In genomic region chr14:25861771-25862530, GRCm38 (mm10) we compare ENCODE assay signal across 16 mouse cellular contexts. TPM values are rescaled to one million over a fixed set of nuclear protein-coding genes. Genes with fewer than 3 reads are reported as not detected.
DNase-seq lines count a peak whose midpoint lies in the region; TF ChIP-seq lines count a peak whose summit lies in the region.
"Had no signal": no experiment of that assay in that cellular context is flagged by ENCODE, and none has a peak within 500 bp of the region (broad histone marks: within the 10 kb centered on the region; RNA-seq: fewer than 3 reads in every experiment).

No protein-coding gene starts in this region.

- intact Hi-C loops in gastrocnemius, adult 2 months (cut with DNase I), result no loop called here
- intact Hi-C loops in heart, postnatal 36 days (cut with DNase I), result no loop called here

- peak overlapping the region; percentile 58 for H3K27ac ChIP-seq in gastrocnemius, adult 2 months
- peak overlapping the region; percentile 77 for H3K27ac ChIP-seq in bone marrow, adult 2 months (ENCODE audit: control insufficient read depth, insufficient read depth, low read depth, low read length, poor library complexity)
- H3K27ac ChIP-seq: embryonic facial prominence, embryonic 10.5 days; forebrain, embryonic 13.5 days; stomach, embryonic 15.5 days had no signal

- 26% methylated on average over 13 of the region's 13 CpGs for WGBS in bone marrow, adult 2 months

- peaks cover 9% of the 10 kb centered on the region for H3K4me1 ChIP-seq in bone marrow, adult 2 months (ENCODE audit: control insufficient read depth, insufficient read depth, low read length)
- H3K4me1 ChIP-seq: forebrain, embryonic 13.5 days had no signal

- TF ChIP-seq CTCF in gastrocnemius, adult 2 months (IDR thresholded peaks at IDR 0.05), result no peak
- TF ChIP-seq CTCF in bone marrow, adult 2 months (IDR thresholded peaks at IDR 0.05; ENCODE audit: control insufficient read depth, insufficient read depth, low read length), result no peak

- TF ChIP-seq POLR2A in bone marrow, adult 2 months (IDR thresholded peaks at IDR 0.05; ENCODE audit: borderline replicate concordance, control insufficient read depth, low read depth, low read length), result no peak

- no peak overlapping the region for H3K4me3 ChIP-seq in gastrocnemius, adult 2 months
- no peak overlapping the region for H3K4me3 ChIP-seq in bone marrow, adult 2 months (replicated peaks; ENCODE audit: control insufficient read depth, low read depth, low read length)
- H3K4me3 ChIP-seq: embryonic facial prominence, embryonic 10.5 days; forebrain, embryonic 13.5 days; stomach, embryonic 15.5 days had no signal

- DNase-seq in gastrocnemius, adult 2 months, result no peak
- DNase-seq in gastrocnemius, postnatal 25 days, result no peak
- DNase-seq in liver, result peak; percentile 28
- DNase-seq in monocyte, adult 2 months (ENCODE audit: low read depth in 1 of 2, low spot score in 2 of 2), result peak; percentile 56 to 64
- DNase-seq in thymus, postnatal 4 days, result no peak
- DNase-seq in adrenal gland, postnatal 14 days, result no peak
- DNase-seq in heart, postnatal 36 days, result no peak
- DNase-seq: B cell, adult 2 months; heart, adult 11 months; heart, postnatal 14 days had no signal

RNA-seq across cellular contexts. Expression of gene Anxa11, which starts 20.0 kb away (rescaled TPM):
- total RNA-seq in gastrocnemius, adult 2 months (2021), result 10 to 100 TPM; 97.4 to 99.1 TPM
- 10 to 100 TPM; 79.2 to 96.7 TPM for total RNA-seq in gastrocnemius, postnatal 25 days (2021)
- polyA plus RNA-seq in bone marrow, adult 2 months (2011; ENCODE audit: insufficient read depth, insufficient read length, low replicate concordance, missing spikeins), result 19.9 and 43.0 TPM in 2 replicates
- 51.1 and 59.2 TPM in 2 replicates for total RNA-seq in adrenal gland, postnatal 14 days (2021)
- total RNA-seq in heart, postnatal 36 days (2021), result 10 to 100 TPM; 81.8 to 87.0 TPM

RNA-seq across cellular contexts. Expression of gene Plac9a, which starts 40.9 kb away (rescaled TPM):
- 1 to 10 TPM; 2.6 to 3.6 TPM for total RNA-seq in gastrocnemius, adult 2 months (2021)
- 1 to 10 TPM; 1.8 to 2.7 TPM for total RNA-seq in gastrocnemius, postnatal 25 days (2021)
- not detected in 2 replicates for polyA plus RNA-seq in bone marrow, adult 2 months (2011; ENCODE audit: insufficient read depth, insufficient read length, low replicate concordance, missing spikeins)
- 2.7 and 6.5 TPM in 2 replicates for total RNA-seq in adrenal gland, postnatal 14 days (2021)
- 1 to 10 TPM; 2.0 to 2.4 TPM for total RNA-seq in heart, postnatal 36 days (2021)
- polyA plus RNA-seq: embryonic facial prominence, embryonic 10.5 days; forebrain, embryonic 13.5 days; limb, embryonic 11.5 days; neural tube, embryonic 11.5 days had no signal

Comparison
In these comparisons a context has a peak if more than half of its experiments do, and no peak if none do; other contexts are left out.
1. DNase-seq: peak in liver (single experiment) and monocyte, adult 2 months (2 of 2); none in gastrocnemius, adult 2 months (single experiment), gastrocnemius, postnatal 25 days (single experiment), thymus, postnatal 4 days (single experiment), adrenal gland, postnatal 14 days (single experiment) and heart, postnatal 36 days (0 of 2).